Comparison of ENCODE assay signal across 8 mouse cellular contexts in the genomic region with DNA sequence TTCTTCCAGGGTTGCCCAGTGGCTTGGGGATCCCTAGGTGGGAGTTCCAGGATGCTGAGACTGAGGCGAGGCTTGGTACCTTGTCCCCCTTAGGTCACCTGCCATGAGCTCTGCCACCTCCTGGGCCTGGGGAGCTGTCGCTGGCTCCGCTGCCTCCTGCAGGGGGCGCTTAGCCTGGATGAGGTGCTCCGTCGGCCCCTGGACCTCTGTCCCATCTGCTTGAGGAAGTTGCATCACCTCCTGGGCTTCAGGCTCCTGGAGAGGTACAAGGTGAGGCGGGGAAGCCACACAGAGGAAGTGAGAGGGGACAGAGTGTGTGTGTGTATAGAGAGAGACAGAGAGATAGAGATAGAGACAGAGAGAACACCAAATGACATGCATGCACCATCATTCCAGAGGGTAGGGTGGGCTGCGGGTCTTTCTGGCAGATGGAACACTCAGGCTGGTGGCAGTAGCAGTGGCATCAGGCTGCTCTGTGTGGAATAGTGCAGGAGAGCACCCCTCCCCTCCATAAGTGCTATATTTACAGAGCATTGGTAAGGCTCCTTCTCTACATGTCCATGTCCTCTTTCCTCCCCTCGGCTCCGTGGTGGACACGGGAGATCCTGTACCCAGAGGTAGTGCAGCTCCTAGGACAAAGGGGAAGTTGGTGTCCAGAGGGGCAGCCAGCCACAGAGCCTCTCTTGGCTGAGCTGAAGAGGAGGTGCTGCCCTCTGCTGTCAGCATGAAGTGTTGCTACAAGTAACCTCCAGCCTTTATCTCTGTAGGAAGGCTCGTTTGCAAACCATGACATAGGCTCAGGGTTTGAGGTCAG. TPM values are rescaled to one million over a fixed set of nuclear protein-coding genes. Genes with fewer than 3 reads are reported as not detected.
DNase-seq lines count a peak whose midpoint lies in the region; ATAC-seq and TF ChIP-seq lines count a peak whose summit lies in the region.

No protein-coding gene starts in this region.

- peak; percentile 88 for ATAC-seq in intestine, postnatal 0 days
- ATAC-seq in limb, embryonic 13.5 days (ENCODE audit: low FRiP score, low read depth): peak; percentile 68
- ATAC-seq in midbrain, embryonic 15.5 days (replicated peaks): peak; percentile 66

- peak overlapping the region; percentile 64 for H3K4me2 ChIP-seq in intestine, postnatal 0 days (replicated peaks; ENCODE audit: low read depth)
- peak overlapping the region; percentile 58 for H3K4me2 ChIP-seq in limb, embryonic 13.5 days (replicated peaks)
- H3K4me2 ChIP-seq in midbrain, embryonic 15.5 days: peak overlapping the region; percentile 40

- peak; percentile 40 to 54 for DNase-seq in urinary bladder, adult 18-20 months (ENCODE audit: low spot score in 2 of 2)
- no peak for DNase-seq in urinary bladder, postnatal 10 days (ENCODE audit: low spot score)
- DNase-seq in embryo, embryonic 9.5 days (ENCODE audit: extremely low spot score): peak; percentile 74
- DNase-seq in heart, adult 11 months: peak; percentile 97
- DNase-seq in spleen, adult 18-20 months: peak; percentile 65 to 74

- no peaks in the 10 kb centered on the region for H3K4me1 ChIP-seq in intestine, postnatal 0 days (replicated peaks; ENCODE audit: control insufficient read depth, insufficient read depth, low read length)
- peaks cover 11% of the 10 kb centered on the region for H3K4me1 ChIP-seq in limb, embryonic 13.5 days
- H3K4me1 ChIP-seq in midbrain, embryonic 15.5 days: peaks cover 9% of the 10 kb centered on the region

- H3K4me3 ChIP-seq in intestine, postnatal 0 days (ENCODE audit: low read depth, low read length): peak overlapping the region; percentile 20
- H3K4me3 ChIP-seq in limb, embryonic 13.5 days: peak overlapping the region; percentile 39
- peak overlapping the region; percentile 20 for H3K4me3 ChIP-seq in midbrain, embryonic 15.5 days

- no peaks in the 10 kb centered on the region for H3K36me3 ChIP-seq in intestine, postnatal 0 days (ENCODE audit: control insufficient read depth, insufficient read depth)
- no peaks in the 10 kb centered on the region for H3K36me3 ChIP-seq in limb, embryonic 13.5 days
- H3K36me3 ChIP-seq in midbrain, embryonic 15.5 days (replicated peaks): no peaks in the 10 kb centered on the region

- 15% methylated on average over 12 of the region's 12 CpGs for WGBS in intestine, postnatal 0 days
- 15% methylated on average over 12 of the region's 12 CpGs for WGBS in limb, embryonic 13.5 days
- 18% methylated on average over 12 of the region's 12 CpGs for WGBS in midbrain, embryonic 15.5 days

- peak; percentile 95 for TF ChIP-seq CTCF in intestine, postnatal 0 days (IDR thresholded peaks at IDR 0.05; ENCODE audit: low read depth)

- no peak overlapping the region for H3K9ac ChIP-seq in intestine, postnatal 0 days (ENCODE audit: low read depth, low read length)
- peak overlapping the region; percentile 65 for H3K9ac ChIP-seq in limb, embryonic 13.5 days
- H3K9ac ChIP-seq in midbrain, embryonic 15.5 days: peak overlapping the region; percentile 23; the same call in 1 of the 2 replicates

- no peaks in the 10 kb centered on the region for H3K27me3 ChIP-seq in intestine, postnatal 0 days (replicated peaks; ENCODE audit: control insufficient read depth, insufficient read depth, low read length)
- H3K27me3 ChIP-seq in limb, embryonic 13.5 days: no peaks in the 10 kb centered on the region
- no peaks in the 10 kb centered on the region for H3K27me3 ChIP-seq in midbrain, embryonic 15.5 days (replicated peaks)

- 0 out of 2 replicates have a peak, but pooled peaks cover 4% of the 10 kb centered on the region for H3K9me3 ChIP-seq in intestine, postnatal 0 days (ENCODE audit: control insufficient read depth)
- H3K9me3 ChIP-seq in limb, embryonic 13.5 days: peaks cover 6% of the 10 kb centered on the region; the same call in 1 of the 2 replicates
- no peaks in the 10 kb centered on the region for H3K9me3 ChIP-seq in midbrain, embryonic 15.5 days

- H3K27ac ChIP-seq in intestine, postnatal 0 days (ENCODE audit: low read depth, low read length): no peak overlapping the region; the same call in 1 of the 2 replicates
- H3K27ac ChIP-seq in limb, embryonic 13.5 days: no peak overlapping the region
- peak overlapping the region; percentile 32; the same call in 1 of the 2 replicates for H3K27ac ChIP-seq in midbrain, embryonic 15.5 days

RNA-seq across cellular contexts. Expression of a gene that starts 25.3 kb away (rescaled TPM):
- polyA plus RNA-seq in intestine, postnatal 0 days (2015; fragmentation: Nextera tagmentation; extraction: Ambion mirVana): 1.2 and 1.3 TPM in 2 replicates
- 0.95 and 1.7 TPM in 2 replicates for polyA plus RNA-seq in limb, embryonic 13.5 days (2015; fragmentation: Nextera tagmentation; extraction: Ambion mirVana)
- polyA plus RNA-seq in midbrain, embryonic 15.5 days (2015; fragmentation: Nextera tagmentation; extraction: Ambion mirVana): 5.0 and 5.2 TPM in 2 replicates

RNA-seq across cellular contexts. Expression of a gene that starts 44.5 kb away (rescaled TPM):
- 7.5 and 8.0 TPM in 2 replicates for polyA plus RNA-seq in intestine, postnatal 0 days (2015; fragmentation: Nextera tagmentation; extraction: Ambion mirVana)
- 23.0 and 25.7 TPM in 2 replicates for polyA plus RNA-seq in limb, embryonic 13.5 days (2015; fragmentation: Nextera tagmentation; extraction: Ambion mirVana)
- 25.4 and 25.9 TPM in 2 replicates for polyA plus RNA-seq in midbrain, embryonic 15.5 days (2015; fragmentation: Nextera tagmentation; extraction: Ambion mirVana)

RNA-seq across cellular contexts. Expression of a gene that starts 47.1 kb away (rescaled TPM):
- 5.7 and 7.0 TPM in 2 replicates for polyA plus RNA-seq in intestine, postnatal 0 days (2015; fragmentation: Nextera tagmentation; extraction: Ambion mirVana)
- polyA plus RNA-seq in limb, embryonic 13.5 days (2015; fragmentation: Nextera tagmentation; extraction: Ambion mirVana): 25.2 and 27.1 TPM in 2 replicates
- polyA plus RNA-seq in midbrain, embryonic 15.5 days (2015; fragmentation: Nextera tagmentation; extraction: Ambion mirVana): 27.4 and 32.2 TPM in 2 replicates
